Mouse (Mus musculus) embryonic facial prominence, embryonic 14.5 days (tissue): Measurements from ENCODE around the gene Cops8. TPM values are rescaled to one million over a fixed set of nuclear protein-coding genes. Genes with fewer than 3 reads are reported as not detected.

ENCODE experiments used
- ATAC-seq: fragments of 200-750 bp; cut with Nextera tagmentation; 2 replicates; pipeline ENCODE4 v1.8.0; 2017; ENCODE audit warnings: low read depth, moderate number of reproducible peaks, moderate TSS enrichment
- DNase-seq: peaks from one replicate; pipeline ENCODE4 v3.0.0-alpha.2; 2015; ENCODE audit warnings: low spot score
- H3K27ac ChIP-seq: fragments of 300-500 bp; sonication (generic); replicated peaks from 2 replicates; pipeline ENCODE4 v1.5.1; 2014; ENCODE audit warnings: low read depth, mild to moderate bottlenecking, low read length, moderate library complexity
- H3K27me3 ChIP-seq: fragments of 300-500 bp; sonication (generic); replicated peaks from 2 replicates; pipeline ENCODE4 v1.6.1; 2014; ENCODE audit warnings: low read length; ENCODE audit not compliant: control insufficient read depth, insufficient read depth
- H3K36me3 ChIP-seq: fragments of 300-500 bp; sonication (generic); 2 replicates; pipeline ENCODE4 v1.6.1; 2014; ENCODE audit warnings: low read length, mixed read lengths; ENCODE audit not compliant: control insufficient read depth, insufficient read depth
- H3K4me1 ChIP-seq: fragments of 300-500 bp; sonication (generic); 2 replicates; pipeline ENCODE4 v1.6.1; 2014; ENCODE audit warnings: antibody characterized with exemption, low read length; ENCODE audit not compliant: control insufficient read depth, insufficient read depth
- H3K4me2 ChIP-seq: fragments of 300-500 bp; sonication (generic); 2 replicates; pipeline ENCODE4 v1.6.1; 2014; ENCODE audit warnings: low read depth, mild to moderate bottlenecking, low read length, moderate library complexity, mixed read lengths
- H3K4me3 ChIP-seq: fragments of 300-500 bp; sonication (generic); 2 replicates; pipeline ENCODE4 v1.5.1; 2014; ENCODE audit warnings: low read depth, mild to moderate bottlenecking, low read length
- H3K9ac ChIP-seq: fragments of 300-500 bp; sonication (generic); 2 replicates; pipeline ENCODE4 v1.6.1; 2014; ENCODE audit warnings: low read depth, mild to moderate bottlenecking, low read length, moderate library complexity, mixed read lengths
- H3K9me3 ChIP-seq: fragments of 300-500 bp; sonication (generic); 2 replicates; pipeline ENCODE4 v1.6.1; 2016; ENCODE audit warnings: low read length; ENCODE audit not compliant: control insufficient read depth
- WGBS: fragments of 180-500 bp; shearing (Covaris S2); extraction: QIAGEN DNeasy Blood & Tissue Kit; methylation state at CpG from one replicate; pipeline ENCODE4 v1.1.7; 2014; 5-methylcytosine and 5-hydroxymethylcytosine counted together
- polyA plus RNA-seq: library from polyadenylated mRNA; unstranded; fragments of >200 nt; fragmentation: Nextera tagmentation; extraction: Ambion mirVana; gene quantifications from 2 replicates; pipeline ENCODE4 v1.2.1, GENCODE M21; 2014

The Cops8 gene
- polyA plus RNA-seq, result 141 and 161 TPM in 2 replicates

- DNase-seq (peak; percentile 98), ATAC-seq (peak; percentile 100)
- Histone ChIP-seq H3K4me1 (0 out of 2 replicates have a peak, but pooled peaks cover 3% of the 10 kb centered on the region), H3K9me3 (no peaks in the 10 kb centered on the region), H3K27me3 (no peaks in the 10 kb centered on the region), H3K4me3 (peak within 1 kb of the TSS; percentile 88), H3K9ac (peak within 1 kb of the TSS; percentile 92), H3K4me2 (peak within 1 kb of the TSS; percentile 66), H3K27ac (peak within 1 kb of the TSS; percentile 77; the same call in 1 of the 2 replicates), H3K36me3 (peaks cover 27% of the 10 kb centered on the region)
- 5% methylated on average over 48 of the region's 48 CpGs for WGBS
Measured at GRCm38 (mm10) chr1:90602759-90603560, at the start of gene Cops8. Gene Cops8 (plus strand): TSS chr1:90602981.

GRCm38 (mm10) chr1:90557140-90557539 lies 45.6 kb upstream of the Cops8 start:
- no peak overlapping the region for H3K27ac ChIP-seq
- no peak overlapping the region for H3K9ac ChIP-seq
- H3K4me3 ChIP-seq, result no peak overlapping the region
- H3K36me3 ChIP-seq, result no peaks in the 10 kb centered on the region
- H3K9me3 ChIP-seq, result no peaks in the 10 kb centered on the region
- H3K4me2 ChIP-seq, result no peak overlapping the region
- DNase-seq (no peak), ATAC-seq (no peak)
- H3K4me1 ChIP-seq, result peaks cover 16% of the 10 kb centered on the region
- no peaks in the 10 kb centered on the region for H3K27me3 ChIP-seq
- WGBS, result 94% methylated on average over 1 of the region's 1 CpGs

DNA sequence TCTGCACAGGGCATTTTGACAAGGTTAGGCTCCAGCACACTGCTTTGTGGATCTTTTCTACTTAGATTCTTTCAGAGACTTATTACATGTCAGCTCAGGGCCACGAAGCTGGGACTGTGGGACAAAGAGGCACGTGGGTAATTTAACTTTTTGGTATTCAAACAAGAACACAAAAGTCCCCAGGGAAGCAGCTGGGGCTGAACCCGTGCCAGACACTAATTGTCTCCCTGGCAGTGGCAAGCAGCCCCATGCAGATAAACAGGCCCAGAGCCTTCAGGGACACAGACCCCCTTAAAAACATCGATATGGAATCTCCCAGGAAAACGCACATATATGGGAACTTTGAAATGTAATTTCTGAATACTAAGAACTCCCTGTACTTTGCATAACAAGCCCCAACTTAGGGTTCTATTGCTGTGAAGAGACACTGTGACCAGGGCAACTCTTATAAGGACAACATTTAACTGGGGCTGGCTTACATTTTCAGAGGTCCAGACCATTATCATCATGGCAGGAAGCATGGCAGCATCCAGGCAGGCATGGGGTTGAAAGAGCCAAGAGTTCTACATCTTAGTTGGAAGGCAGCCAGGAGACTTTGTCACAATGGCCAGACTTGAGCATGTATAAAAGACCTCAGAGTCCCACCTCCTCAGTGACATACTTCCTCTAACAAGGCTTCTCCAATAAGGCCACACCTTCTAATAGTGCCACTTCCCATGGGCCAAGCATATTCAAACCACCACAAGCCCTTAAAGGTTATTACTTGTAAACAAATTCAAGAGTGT lies 41.6 kb upstream of the Cops8 start:
- Histone ChIP-seq H3K27me3 (no peaks in the 10 kb centered on the region), H3K4me2 (no peak overlapping the region), H3K4me1 (peaks cover 9% of the 10 kb centered on the region; the same call in 1 of the 2 replicates), H3K4me3 (no peak overlapping the region), H3K9me3 (no peaks in the 10 kb centered on the region), H3K36me3 (no peaks in the 10 kb centered on the region), H3K27ac (peak overlapping the region; percentile 36; the same call in 1 of the 2 replicates), H3K9ac (no peak overlapping the region)
- DNase-seq, result peak; percentile 61
- 37% methylated on average over 5 of the region's 5 CpGs for WGBS
- ATAC-seq, result no peak

DNA sequence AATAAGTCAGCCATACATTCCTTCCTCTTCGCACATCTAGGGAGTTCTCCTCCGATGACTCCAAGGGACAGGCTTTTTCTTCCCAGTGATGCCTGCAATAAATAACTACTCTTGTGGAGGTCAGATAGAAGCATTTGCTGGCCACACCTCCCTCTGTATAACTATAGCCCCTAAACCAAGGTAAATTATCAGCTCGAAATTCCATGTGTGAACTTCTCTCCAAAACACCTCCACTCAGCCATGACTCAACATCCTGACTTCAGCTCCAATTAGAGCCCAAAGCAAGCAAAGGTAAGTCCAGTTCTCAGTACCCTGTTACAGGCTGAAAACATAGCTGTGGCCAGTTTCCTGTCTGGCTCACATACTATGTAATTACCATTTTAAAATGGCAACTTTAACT lies 38.8 kb upstream of the Cops8 start:
- Histone ChIP-seq H3K9me3 (no peaks in the 10 kb centered on the region), H3K4me1 (peaks cover 20% of the 10 kb centered on the region), H3K27me3 (no peaks in the 10 kb centered on the region), H3K36me3 (no peaks in the 10 kb centered on the region), H3K4me3 (no peak overlapping the region), H3K27ac (no peak overlapping the region), H3K4me2 (no peak overlapping the region), H3K9ac (no peak overlapping the region)
- no peak for DNase-seq
- ATAC-seq, result no peak
- WGBS, result 80% methylated on average over 3 of the region's 3 CpGs

GRCm38 (mm10) chr1:90566664-90567440 lies 35.9 kb upstream of the Cops8 start:
- Histone ChIP-seq H3K9ac (no peak overlapping the region), H3K4me3 (no peak overlapping the region), H3K4me1 (peaks cover 12% of the 10 kb centered on the region), H3K9me3 (peaks cover 6% of the 10 kb centered on the region; the same call in 1 of the 2 replicates), H3K36me3 (no peaks in the 10 kb centered on the region), H3K4me2 (no peak overlapping the region), H3K27me3 (no peaks in the 10 kb centered on the region), H3K27ac (no peak overlapping the region)
- DNase-seq (peak; percentile 45), ATAC-seq (peak; percentile 62; the same call in 1 of the 2 replicates)
- 47% methylated on average over 15 of the region's 15 CpGs for WGBS

- Histone ChIP-seq H3K27me3 (no peaks in the 10 kb centered on the region), H3K4me1 (no peaks in the 10 kb centered on the region), H3K27ac (no peak overlapping the region), H3K36me3 (no peaks in the 10 kb centered on the region), H3K4me2 (no peak overlapping the region), H3K9ac (no peak overlapping the region), H3K9me3 (peaks cover 6% of the 10 kb centered on the region; the same call in 1 of the 2 replicates), H3K4me3 (no peak overlapping the region)
- ATAC-seq, result no peak
- DNase-seq, result no peak
- 84% methylated on average over 6 of the region's 6 CpGs for WGBS
Measured at GRCm38 (mm10) chr1:90573831-90574230, 28.9 kb upstream of the Cops8 start.

- H3K27ac ChIP-seq, result no peak overlapping the region
- H3K4me2 ChIP-seq, result no peak overlapping the region
- no peak overlapping the region for H3K9ac ChIP-seq
- H3K9me3 ChIP-seq, result peaks cover 6% of the 10 kb centered on the region; the same call in 1 of the 2 replicates
- WGBS, result 65% methylated on average over 3 of the region's 3 CpGs
- no peaks in the 10 kb centered on the region for H3K36me3 ChIP-seq
- DNase-seq (no peak), ATAC-seq (no peak)
- H3K27me3 ChIP-seq, result no peaks in the 10 kb centered on the region
- no peak overlapping the region for H3K4me3 ChIP-seq
- H3K4me1 ChIP-seq, result peaks cover 2% of the 10 kb centered on the region; the same call in 1 of the 2 replicates
Measured at GRCm38 (mm10) chr1:90574845-90575244, 27.9 kb upstream of the Cops8 start.

DNA sequence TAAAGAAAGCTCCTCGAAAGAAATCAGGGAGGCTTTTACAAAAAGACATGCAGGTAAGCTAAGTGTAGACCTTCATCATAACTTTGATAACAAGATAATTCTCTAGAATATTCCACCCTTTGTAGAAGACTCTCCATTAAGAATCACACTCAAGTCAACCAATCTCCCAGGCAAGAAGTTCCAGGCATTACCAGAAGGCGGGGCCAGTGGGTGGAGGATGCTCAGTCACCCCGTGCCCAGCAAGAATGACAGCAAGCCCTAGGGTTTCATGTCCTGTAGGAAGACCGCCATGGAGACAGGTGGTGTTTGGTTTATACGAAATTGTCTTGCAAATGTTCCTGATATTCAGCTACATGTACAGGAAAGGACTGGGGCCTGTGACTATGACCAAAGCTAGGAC lies 25.4 kb upstream of the Cops8 start:
- no peak overlapping the region for H3K9ac ChIP-seq
- no peak overlapping the region for H3K27ac ChIP-seq
- no peak overlapping the region for H3K4me2 ChIP-seq
- DNase-seq (no peak), ATAC-seq (no peak)
- WGBS, result 74% methylated on average over 5 of the region's 5 CpGs
- no peaks in the 10 kb centered on the region for H3K36me3 ChIP-seq
- peaks cover 10% of the 10 kb centered on the region; the same call in 1 of the 2 replicates for H3K4me1 ChIP-seq
- no peaks in the 10 kb centered on the region for H3K9me3 ChIP-seq
- H3K27me3 ChIP-seq, result no peaks in the 10 kb centered on the region
- no peak overlapping the region for H3K4me3 ChIP-seq
